Mouse (Mus musculus) ES-E14 (cell line): ENCODE measurements around the gene Mthfd1l.

Source experiments
- CHD2 ChIP-seq: IDR thresholded peaks from 2 replicates; pipeline ENCODE4 v1.6.1; 2014; ENCODE audit warnings: mild to moderate bottlenecking, low read depth, low read length, inconsistent platforms
- HCFC1 ChIP-seq: IDR thresholded peaks from 2 replicates; pipeline ENCODE4 v1.6.1; 2012; ENCODE audit warnings: low read length, inconsistent platforms, borderline replicate concordance; ENCODE audit not compliant: insufficient read depth
- MAFK ChIP-seq: IDR thresholded peaks from 2 replicates; pipeline ENCODE4 v1.6.1; 2014; ENCODE audit warnings: mild to moderate bottlenecking, low read depth, low read length, inconsistent platforms; ENCODE audit not compliant: insufficient read depth
- ZNF384 ChIP-seq: IDR thresholded peaks from 2 replicates; pipeline ENCODE4 v1.6.1; 2012; ENCODE audit warnings: low read depth, low read length, inconsistent platforms

DNA sequence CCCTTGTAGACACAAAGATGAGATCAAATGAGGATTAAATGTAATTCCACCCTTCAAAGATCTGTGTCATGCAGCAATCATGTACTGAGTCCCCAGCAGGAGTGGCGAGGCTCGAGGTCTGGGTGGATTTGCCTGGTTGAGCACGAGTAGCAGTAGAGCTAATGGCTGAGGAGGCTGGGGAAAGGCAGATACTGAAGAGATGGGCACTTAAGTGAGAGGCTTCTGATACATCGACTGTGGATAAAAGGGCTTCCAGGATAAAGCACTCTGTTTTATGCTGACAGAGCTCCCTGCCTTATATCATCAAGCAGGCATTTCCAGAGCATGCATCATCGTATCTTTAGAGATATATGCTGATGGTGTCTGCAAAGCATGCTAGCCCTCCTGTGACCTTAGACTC, 84.9 kb downstream of the Mthfd1l start:
- TF ChIP-seq ZNF384 (no peak), CHD2 (no peak), MAFK (no peak), HCFC1 (no peak)
